Mouse (Mus musculus): Measurements from ENCODE around the gene Aoc2.

The Aoc2 gene

GRCm38 (mm10) chr11:101302004-101302798 is 22.7 kb upstream of the Aoc2 start, which contains the start of gene Becn1:
Gene Becn1 (minus strand): TSS chr11:101302286.
- CTCF ChIA-PET = interaction anchor here (0.5 to 2.4 kb wide), 95 partner anchors 9 to 947 kb away, joined by 3 to 26 read pairs (median 4); partner anchors contain the start of genes Cntd1 (in 4 of the 4), Coa3 (in 4 of the 4), Wnk4 (in 3 of the 4) and Rpl27 (in 2 of the 4)
- POLR2A ChIA-PET = interaction anchor here (0.6 to 2.8 kb wide), 74 partner anchors 8 to 1518 kb away, joined by 3 to 29 read pairs (median 4); partner anchors contain the start of genes Psme3 (in 4 of the 4), Cntd1 (in 3 of the 4), Coa3 (in 3 of the 4) and Rpl27 (in 3 of the 4)

- CTCF ChIA-PET = interaction anchor here in 3 of 4 experiments (0.5 to 1.2 kb wide), 6 partner anchors 16 to 233 kb away, joined by 3 to 4 read pairs (median 3); partner anchors contain the start of genes Cntd1 (in 1 of the 3), Coa3 (in 1 of the 3) and Rpl27 (in 1 of the 3)
- POLR2A ChIA-PET = interaction anchor here in 3 of 4 experiments (0.5 to 2.2 kb wide), 14 partner anchors 8 to 988 kb away, joined by 3 to 9 read pairs (median 4); partner anchors contain the start of genes Rpl27 (in 2 of the 3), Aoc2 (in 1 of the 3), Cntd1 (in 1 of the 3) and Coa3 (in 1 of the 3)
Measured at GRCm38 (mm10) chr11:101307744-101308143, 17.1 kb upstream of the Aoc2 start.

- CTCF ChIA-PET = interaction anchor here in 1 of 4 experiments (0.6 kb wide), 1 partner anchor 87 kb away, joined by 3 read pairs; no protein-coding TSS in a partner anchor
- POLR2A ChIA-PET = interaction anchor here in 1 of 4 experiments (0.9 kb wide), 1 partner anchor 131 kb away, joined by 4 read pairs; the partner anchor contains the start of gene Rpl27
Measured at GRCm38 (mm10) chr11:101311083-101311482, 13.8 kb upstream of the Aoc2 start.

GRCm38 (mm10) chr11:101312150-101312549 is 12.7 kb upstream of the Aoc2 start:
- CTCF ChIA-PET = interaction anchor here in 3 of 4 experiments (0.6 to 1.1 kb wide), 3 partner anchors 10 to 83 kb away, joined by 3 read pairs; partner anchors contain the start of genes Aoc2 (in 1 of the 3) and Becn1 (in 1 of the 3)

GRCm38 (mm10) chr11:101314567-101314966 is 10.3 kb upstream of the Aoc2 start:
- CTCF ChIA-PET = interaction anchor here (0.6 to 1.3 kb wide), 7 partner anchors 9 to 187 kb away, joined by 3 to 18 read pairs (median 3); partner anchors contain the start of genes Becn1 (in 2 of the 4), Ramp2 (in 1 of the 4) and Rpl27 (in 1 of the 4)

More at GRCm38 (mm10) chr11:101312150-101312549, 12.7 kb upstream of the Aoc2 start:
- POLR2A ChIA-PET = interaction anchor here in 2 of 4 experiments (0.7 to 1.4 kb wide), 3 partner anchors 10 to 122 kb away, joined by 3 to 4 read pairs (median 4); partner anchors contain the start of gene Becn1 (in 2 of the 2)

GRCm38 (mm10) chr11:101315082-101315650 is 9.7 kb upstream of the Aoc2 start:
- CTCF ChIA-PET = interaction anchor here (0.5 to 1.3 kb wide), 7 partner anchors 8 to 820 kb away, joined by 3 to 5 read pairs (median 3); partner anchors contain the start of genes Becn1 (in 2 of the 4) and Ramp2 (in 1 of the 4)
- POLR2A ChIA-PET = interaction anchor here (0.6 to 4.3 kb wide), 29 partner anchors 8 to 1871 kb away, joined by 3 to 25 read pairs (median 4); partner anchors contain the start of genes Becn1 (in 4 of the 4), Rpl27 (in 2 of the 4), Aarsd1 (in 1 of the 4) and Rnd2 (in 1 of the 4)

More at GRCm38 (mm10) chr11:101314567-101314966, 10.3 kb upstream of the Aoc2 start:
- POLR2A ChIA-PET = interaction anchor here (0.7 to 4.3 kb wide), 24 partner anchors 9 to 1872 kb away, joined by 3 to 25 read pairs (median 4); partner anchors contain the start of genes Becn1 (in 3 of the 4), Rpl27 (in 2 of the 4), Rnd2 (in 1 of the 4) and Vps25 (in 1 of the 4)

- CTCF ChIA-PET = interaction anchor here in 2 of 4 experiments (0.6 to 1.3 kb wide), 3 partner anchors 70 to 233 kb away, joined by 3 to 4 read pairs (median 3); partner anchors contain the start of genes Coasy (in 1 of the 2), Ramp2 (in 1 of the 2) and Rpl27 (in 1 of the 2)
- POLR2A ChIA-PET = interaction anchor here (0.5 to 4.3 kb wide), 43 partner anchors 8 to 659 kb away, joined by 3 to 25 read pairs (median 4); partner anchors contain the start of genes Becn1 (in 4 of the 4), Rpl27 (in 4 of the 4), Cntd1 (in 3 of the 4) and Coa3 (in 3 of the 4)
Measured at GRCm38 (mm10) chr11:101315665-101316500, 9.0 kb upstream of the Aoc2 start, which contains the start of gene Psme3. Gene Psme3 (plus strand): TSS chr11:101316213.

GRCm38 (mm10) chr11:101316501-101316917 is 8.4 kb upstream of the Aoc2 start:
- POLR2A ChIA-PET = interaction anchor here (0.5 to 4.3 kb wide), 39 partner anchors 8 to 660 kb away, joined by 3 to 25 read pairs (median 4); partner anchors contain the start of genes Becn1 (in 4 of the 4), Rpl27 (in 4 of the 4), Cntd1 (in 3 of the 4) and Coa3 (in 3 of the 4)
- CTCF ChIA-PET = interaction anchor here in 1 of 4 experiments (0.6 kb wide), 2 partner anchors 126 to 234 kb away, joined by 3 to 4 read pairs; partner anchors contain the start of genes Coasy and Rpl27

- CTCF ChIA-PET = interaction anchor here (0.5 to 9.7 kb wide), 42 partner anchors 8 to 925 kb away, joined by 3 to 105 read pairs (median 4); partner anchors contain the start of genes Becn1 (in 3 of the 4), Rpl27 (in 3 of the 4), BC030867 (in 1 of the 4) and Cntd1 (in 1 of the 4)
- POLR2A ChIA-PET = interaction anchor here (0.6 to 7.7 kb wide), 30 partner anchors 9 to 259 kb away, joined by 3 to 61 read pairs (median 4); partner anchors contain the start of genes Rpl27 (in 3 of the 4), Becn1 (in 2 of the 4), Aarsd1 (in 1 of the 4) and Tmem106a (in 1 of the 4)
Measured at GRCm38 (mm10) chr11:101323609-101324008, 1.3 kb upstream of the Aoc2 start.

- ChIA-PET CTCF (interaction anchor here (0.6 to 9.7 kb wide), 12 partner anchors 9 to 237 kb away, joined by 3 to 105 read pairs (median 6); partner anchors contain the start of gene Becn1 (in 2 of the 4)), POLR2A (interaction anchor here (0.6 to 7.7 kb wide), 24 partner anchors 9 to 227 kb away, joined by 3 to 61 read pairs (median 4); partner anchors contain the start of genes Rpl27 (in 3 of the 4), Psme3 (in 2 of the 4), Becn1 (in 1 of the 4) and Brca1 (in 1 of the 4))
Measured at GRCm38 (mm10) chr11:101325201-101325600, 338 bp downstream of the Aoc2 start.

GRCm38 (mm10) chr11:101326147-101326546 is 1.3 kb downstream of the Aoc2 start:
- CTCF ChIA-PET = interaction anchor here (0.6 to 9.7 kb wide), 16 partner anchors 10 to 303 kb away, joined by 3 to 105 read pairs (median 4); partner anchors contain the start of genes Becn1 (in 1 of the 4) and Rpl27 (in 1 of the 4)
- POLR2A ChIA-PET = interaction anchor here in 3 of 4 experiments (0.6 to 7.7 kb wide), 22 partner anchors 9 to 858 kb away, joined by 3 to 61 read pairs (median 5); partner anchors contain the start of genes Psme3 (in 3 of the 3), Rpl27 (in 3 of the 3), Ptges3l (in 2 of the 3) and Rundc1 (in 2 of the 3)

- ChIA-PET POLR2A (interaction anchor here (0.5 to 7.7 kb wide), 18 partner anchors 7 to 1073 kb away, joined by 3 to 61 read pairs (median 4); partner anchors contain the start of genes Psme3 (in 2 of the 4), Rpl27 (in 2 of the 4), Becn1 (in 1 of the 4) and Brca1 (in 1 of the 4)), CTCF (interaction anchor here (0.5 to 9.7 kb wide), 13 partner anchors 8 to 793 kb away, joined by 3 to 105 read pairs (median 5); partner anchors contain the start of gene Becn1 (in 1 of the 4))
Measured at GRCm38 (mm10) chr11:101327311-101327710, 2.4 kb downstream of the Aoc2 start.

- POLR2A ChIA-PET = interaction anchor here in 2 of 4 experiments (0.5 to 3.5 kb wide), 5 partner anchors 8 to 386 kb away, joined by 3 to 20 read pairs (median 3); partner anchors contain the start of genes Psme3 (in 1 of the 2) and Rpl27 (in 1 of the 2)
- CTCF ChIA-PET = interaction anchor here in 2 of 4 experiments (1.1 to 9.7 kb wide), 2 partner anchors 66 to 67 kb away, joined by 3 to 105 read pairs; no protein-coding TSS in a partner anchor
Measured at GRCm38 (mm10) chr11:101328941-101329635, 4.2 kb downstream of the Aoc2 start.

- POLR2A ChIA-PET = interaction anchor here in 2 of 4 experiments (0.7 to 2.1 kb wide), 6 partner anchors 11 to 242 kb away, joined by 3 to 11 read pairs (median 4); partner anchors contain the start of genes Psme3 (in 1 of the 2) and Rpl27 (in 1 of the 2)
- CTCF ChIA-PET = interaction anchor here (0.6 to 1.8 kb wide), 7 partner anchors 17 to 433 kb away, joined by 3 to 5 read pairs (median 3); partner anchors contain the start of genes Gm27029 (in 1 of the 4) and Rundc1 (in 1 of the 4)
Measured at GRCm38 (mm10) chr11:101330371-101330924, 5.6 kb downstream of the Aoc2 start, which contains the start of gene Aoc3. Gene Aoc3 (plus strand): TSS chr11:101330605.
